Mouse (Mus musculus) kidney, adult 2 months (tissue): ENCODE data around the gene Gm7694. TPM values are rescaled to one million over a fixed set of nuclear protein-coding genes. Genes with fewer than 3 reads are reported as not detected.
A peak's percentile ranks its signal among the peaks of the same experiment; 100 is the strongest.

ENCODE experiments used
- DNase-seq: peaks from one replicate; pipeline ENCODE4 v3.0.0; 2021
- H3K27ac ChIP-seq: fragments of 200-500 bp; 2 replicates; pipeline ENCODE4 v1.5.1; 2012; ENCODE audit warnings: low read depth, low read length, control low read depth, inconsistent platforms; ENCODE audit not compliant: insufficient read depth
- H3K27me3 ChIP-seq: fragments of 200-500 bp; replicated peaks from 2 replicates; pipeline ENCODE4 v1.6.1; 2012; ENCODE audit warnings: mild to moderate bottlenecking, moderate library complexity, low read length, inconsistent platforms; ENCODE audit not compliant: control insufficient read depth, insufficient read depth
- H3K36me3 ChIP-seq: fragments of 200-500 bp; 2 replicates; pipeline ENCODE4 v1.6.1; 2012; ENCODE audit warnings: mild to moderate bottlenecking, moderate library complexity, low read length, inconsistent platforms; ENCODE audit not compliant: control insufficient read depth, insufficient read depth
- H3K4me1 ChIP-seq: fragments of 200-500 bp; 2 replicates; pipeline ENCODE4 v1.6.1; 2011; ENCODE audit warnings: low read length; ENCODE audit not compliant: control insufficient read depth, insufficient read depth
- H3K4me3 ChIP-seq: fragments of 200-500 bp; 2 replicates; pipeline ENCODE4 v1.5.1; 2011; ENCODE audit warnings: mild to moderate bottlenecking, low read depth, low read length, control low read depth; ENCODE audit not compliant: insufficient read depth
- CTCF ChIP-seq: fragments of 200-500 bp; conservative IDR thresholded peaks from 2 replicates; pipeline ENCODE4 v1.5.1; 2011; ENCODE audit warnings: low read depth, mild to moderate bottlenecking, control low read depth, low read length, moderate library complexity, mixed read lengths; ENCODE audit not compliant: insufficient read depth, insufficient read length
- POLR2A ChIP-seq: fragments of 200-500 bp; IDR thresholded peaks from one replicate; pipeline ENCODE4 v1.6.1; 2011; ENCODE audit warnings: low read depth, low read length, control low read depth
- WGBS: fragments of 180-500 bp; shearing (Covaris S2); methylation state at CpG from one replicate; pipeline ENCODE4 v1.1.7; 2018; 5-methylcytosine and 5-hydroxymethylcytosine counted together
- polyA plus RNA-seq: library from polyadenylated mRNA; depleted of rRNA; stranded (reverse); fragments of >200 nt; gene quantifications from 2 replicates; pipeline ENCODE4 v1.2.3, GENCODE M21; 2012; rRNA removed

Gene Gm7694
- 14.5 and 15.5 TPM in 2 replicates for polyA plus RNA-seq

DNA sequence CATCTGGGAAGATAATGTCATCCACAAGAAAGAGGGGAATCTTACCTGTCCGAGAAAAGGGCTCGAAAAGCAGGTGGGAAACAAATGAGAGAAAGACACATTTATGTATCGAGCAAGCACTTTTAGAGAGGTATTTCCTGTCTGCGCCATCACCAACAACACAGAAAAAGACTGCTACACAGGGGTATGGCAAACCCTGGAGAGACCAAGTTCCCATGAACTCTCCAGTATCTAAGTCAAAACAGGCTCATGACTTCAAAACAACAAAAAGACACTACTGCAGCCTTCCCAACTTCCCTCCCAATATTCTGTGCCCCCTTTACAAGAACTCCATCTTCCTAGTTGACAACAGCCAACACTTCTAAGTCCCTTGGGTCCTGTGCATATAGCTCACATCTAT lies at the start of gene Gm7694:
Gene Gm7694, minus strand, starts transcription at position 101 of the 400 bp plus-strand sequence.
- H3K27ac ChIP-seq, result no peak within 1 kb of the TSS
- H3K36me3 ChIP-seq, result no peaks in the 10 kb centered on the region
- 95% methylated on average over 4 of the region's 4 CpGs for whole genome bisulfite sequencing
- DNase-seq, result no peak
- H3K4me3 ChIP-seq, result no peak within 1 kb of the TSS
- no peaks in the 10 kb centered on the region for H3K4me1 ChIP-seq
- TF ChIP-seq POLR2A (no peak), CTCF (no peak)
- no peaks in the 10 kb centered on the region for H3K27me3 ChIP-seq

DNA sequence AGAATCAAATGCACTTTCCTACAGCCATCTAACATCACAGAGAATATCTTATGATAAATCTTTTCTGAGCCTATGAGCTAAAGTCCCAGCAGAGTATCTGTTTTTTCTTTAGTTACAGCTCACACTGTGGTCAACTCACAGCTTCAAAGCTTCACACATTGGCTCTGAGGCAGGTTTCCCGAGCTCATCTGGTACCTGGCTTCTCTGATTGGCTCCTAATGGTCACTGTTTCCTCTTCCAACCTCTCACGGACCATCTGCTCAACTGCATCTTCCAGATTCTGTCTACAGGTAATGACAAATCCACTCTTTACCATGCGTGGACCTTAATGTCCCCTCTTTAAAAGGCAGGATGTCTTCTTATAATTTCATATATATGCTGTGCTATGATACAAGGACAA lies 47.2 kb upstream of the Gm7694 start:
- DNase-seq, result no peak
- Histone ChIP-seq H3K4me1 (no peaks in the 10 kb centered on the region), H3K36me3 (no peaks in the 10 kb centered on the region; the same call in 1 of the 2 replicates), H3K27ac (no peak overlapping the region), H3K4me3 (no peak overlapping the region), H3K27me3 (no peaks in the 10 kb centered on the region)
- 76% methylated on average over 3 of the region's 3 CpGs for WGBS
- no peak for TF ChIP-seq POLR2A
- TF ChIP-seq CTCF, result no peak

GRCm38 (mm10) chr1:170351080-170351479 lies 44.9 kb upstream of the Gm7694 start:
- no peak overlapping the region for H3K27ac ChIP-seq
- no peak overlapping the region for H3K4me3 ChIP-seq
- TF ChIP-seq POLR2A, result no peak
- no peak for TF ChIP-seq CTCF
- no peaks in the 10 kb centered on the region for H3K4me1 ChIP-seq
- H3K27me3 ChIP-seq, result no peaks in the 10 kb centered on the region
- no peaks in the 10 kb centered on the region; the same call in 1 of the 2 replicates for H3K36me3 ChIP-seq
- no peak for DNase-seq

GRCm38 (mm10) chr1:170346266-170346665 lies 40.1 kb upstream of the Gm7694 start:
- TF ChIP-seq POLR2A (no peak), CTCF (no peak)
- H3K27me3 ChIP-seq, result no peaks in the 10 kb centered on the region
- peak; percentile 83 for DNase-seq
- no peaks in the 10 kb centered on the region; the same call in 1 of the 2 replicates for H3K36me3 ChIP-seq
- H3K27ac ChIP-seq, result no peak overlapping the region
- 37% methylated on average over 3 of the region's 3 CpGs for WGBS
- H3K4me1 ChIP-seq, result peaks cover 4% of the 10 kb centered on the region; the same call in 1 of the 2 replicates
- no peak overlapping the region for H3K4me3 ChIP-seq

- TF ChIP-seq CTCF, result no peak
- TF ChIP-seq POLR2A, result no peak
- H3K4me3 ChIP-seq, result no peak overlapping the region
- 61% methylated on average over 4 of the region's 4 CpGs for WGBS
- DNase-seq, result peak; percentile 74
- H3K27me3 ChIP-seq, result no peaks in the 10 kb centered on the region
- no peak overlapping the region; the same call in 1 of the 2 replicates for H3K27ac ChIP-seq
- H3K36me3 ChIP-seq, result no peaks in the 10 kb centered on the region; the same call in 1 of the 2 replicates
- H3K4me1 ChIP-seq, result peaks cover 4% of the 10 kb centered on the region; the same call in 1 of the 2 replicates
Measured at GRCm38 (mm10) chr1:170343906-170344305, 37.8 kb upstream of the Gm7694 start.

GRCm38 (mm10) chr1:170343081-170343480 lies 36.9 kb upstream of the Gm7694 start:
- H3K4me3 ChIP-seq, result no peak overlapping the region
- TF ChIP-seq POLR2A (no peak), CTCF (no peak)
- no peak for DNase-seq
- no peak overlapping the region for H3K27ac ChIP-seq
- 82% methylated on average over 8 of the region's 8 CpGs for WGBS
- no peaks in the 10 kb centered on the region for H3K36me3 ChIP-seq
- peaks cover 4% of the 10 kb centered on the region; the same call in 1 of the 2 replicates for H3K4me1 ChIP-seq
- no peaks in the 10 kb centered on the region for H3K27me3 ChIP-seq

DNA sequence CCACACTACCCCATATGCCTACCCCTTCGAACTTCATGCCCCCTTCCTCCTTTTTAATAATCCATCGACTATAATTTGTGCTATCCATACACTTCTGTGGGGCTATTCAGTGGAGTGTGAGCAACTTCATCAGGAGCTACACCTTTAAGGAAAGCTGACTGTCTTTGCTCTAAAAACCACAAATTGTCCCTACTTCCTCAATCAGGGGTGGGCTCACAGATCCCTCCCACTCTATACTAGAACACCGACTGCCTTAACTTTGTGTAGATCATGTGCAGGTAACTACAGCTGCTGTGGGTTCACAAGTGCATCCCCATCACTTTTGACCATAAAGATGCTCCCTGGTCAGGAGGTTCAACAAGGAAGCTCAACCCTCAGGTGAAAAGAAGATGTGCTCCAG lies 33.8 kb upstream of the Gm7694 start:
- no peak for DNase-seq
- Histone ChIP-seq H3K36me3 (no peaks in the 10 kb centered on the region), H3K4me1 (peaks cover 4% of the 10 kb centered on the region; the same call in 1 of the 2 replicates), H3K4me3 (no peak overlapping the region), H3K27me3 (no peaks in the 10 kb centered on the region), H3K27ac (no peak overlapping the region)
- TF ChIP-seq CTCF (no peak), POLR2A (no peak)
- WGBS, result 91% methylated on average over 3 of the region's 3 CpGs

DNA sequence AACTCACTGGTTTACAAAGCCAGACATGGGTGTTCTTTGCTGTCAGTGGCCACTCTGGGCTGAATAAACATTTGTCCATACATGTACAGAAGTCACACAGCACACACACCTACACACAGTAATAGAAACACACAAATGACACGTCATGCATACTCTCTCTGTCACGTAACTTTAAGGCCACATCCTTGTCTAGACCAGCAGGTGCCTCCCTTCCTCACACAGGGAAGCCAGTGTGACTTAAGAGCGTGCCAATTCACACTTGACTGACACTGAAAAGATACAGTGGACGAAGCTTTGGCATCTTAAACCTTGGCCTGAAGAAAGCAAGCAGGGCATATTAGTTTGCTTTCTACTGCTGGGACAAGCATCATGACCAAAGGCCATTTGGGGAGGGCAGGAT lies 26.6 kb upstream of the Gm7694 start:
- DNase-seq, result peak; percentile 35
- H3K36me3 ChIP-seq, result no peaks in the 10 kb centered on the region
- WGBS, result 57% methylated on average over 4 of the region's 4 CpGs
- H3K4me1 ChIP-seq, result no peaks in the 10 kb centered on the region; the same call in 1 of the 2 replicates
- TF ChIP-seq POLR2A (no peak), CTCF (no peak; the same call in 1 of the 2 replicates)
- H3K27me3 ChIP-seq, result no peaks in the 10 kb centered on the region
- no peak overlapping the region for H3K27ac ChIP-seq
- H3K4me3 ChIP-seq, result no peak overlapping the region
